Mouse (Mus musculus) ES-Bruce4 (cell line): Measurements from ENCODE around the gene Gaa.

Source experiments
- CTCF ChIP-seq: IDR thresholded peaks from one replicate; pipeline ENCODE4 v1.8.1; 2011; ENCODE audit warnings: low read depth, low read length
- EP300 ChIP-seq: IDR thresholded peaks from 2 replicates; pipeline ENCODE4 v1.6.1; 2011; ENCODE audit warnings: low read depth, low read length; ENCODE audit not compliant: insufficient read depth
- POLR2A ChIP-seq: IDR thresholded peaks from one replicate; pipeline ENCODE4 v1.8.1; 2011; ENCODE audit warnings: low read length; ENCODE audit not compliant: insufficient read depth

GRCm38 (mm10) chr11:119299391-119300245 lies 31.9 kb downstream of the Gaa start, which contains the start of gene Eif4a3:
- TF ChIP-seq POLR2A (peak; percentile 46), CTCF (no peak), EP300 (0 out of 2 replicates have a peak, but pooled peaks have one; percentile 6)
